ENCODE assay signal across 9 mouse cellular contexts in the genomic region with DNA sequence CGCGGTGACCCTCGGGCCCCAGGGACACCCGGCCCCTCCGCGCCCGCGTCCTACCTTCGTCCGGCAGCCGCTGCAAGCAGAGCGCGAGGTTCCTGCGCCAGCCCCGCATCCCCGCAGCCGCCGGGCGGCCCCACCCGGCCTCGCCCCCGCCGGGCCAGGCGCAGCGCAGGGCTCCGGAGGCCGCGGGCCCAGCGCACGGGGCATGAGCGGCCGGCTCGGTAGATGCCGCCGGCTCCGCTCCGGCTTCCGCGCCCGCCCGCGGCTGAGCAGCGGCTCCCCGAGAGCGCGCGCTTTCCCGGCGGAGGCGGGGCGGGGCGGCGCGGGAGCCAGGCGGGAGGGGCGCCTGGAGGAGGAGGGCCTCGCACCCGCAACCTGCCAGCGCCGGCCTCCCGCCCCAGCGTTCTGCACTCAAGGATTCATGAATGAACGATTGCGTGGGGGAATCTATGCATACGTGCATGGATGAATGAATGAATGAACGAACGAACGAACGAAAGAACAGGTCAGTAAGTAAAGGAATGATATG. TPM values are rescaled to one million over a fixed set of nuclear protein-coding genes. Genes with fewer than 3 reads are reported as not detected.
DNase-seq lines count a peak whose midpoint lies in the region; ATAC-seq and TF ChIP-seq lines count a peak whose summit lies in the region.
"Had no signal": no experiment of that assay in that cellular context is flagged by ENCODE, and none has a peak within 500 bp of the region (broad histone marks: within the 10 kb centered on the region; RNA-seq: fewer than 3 reads in every experiment).

No protein-coding gene starts in this region.

- H3K4me1 ChIP-seq in cerebellum, adult 2 months (ENCODE audit: control insufficient read depth, insufficient read depth, low read length) = peaks cover 6% of the 10 kb centered on the region; the same call in 1 of the 2 replicates
- H3K4me1 ChIP-seq in limb, embryonic 15.5 days = peaks cover 9% of the 10 kb centered on the region

- 3% methylated on average over 68 of the region's 69 CpGs for WGBS in cerebellum, adult 2 months
- 5% methylated on average over 59 of the region's 69 CpGs for WGBS in limb, embryonic 15.5 days

- peak overlapping the region; percentile 88 for H3K4me2 ChIP-seq in limb, embryonic 15.5 days

- H3K36me3 ChIP-seq in limb, embryonic 15.5 days = no peaks in the 10 kb centered on the region

- ATAC-seq in limb, embryonic 15.5 days (ENCODE audit: insufficient number of reproducible peaks, low FRiP score, low TSS enrichment, low read depth) = no peak
- no peak for ATAC-seq in granulocyte monocyte progenitor cell, adult 5-6 weeks (replicated peaks; ENCODE audit: poor library complexity, severe bottlenecking)

- no peak for TF ChIP-seq CTCF in cerebellum, adult 2 months (IDR thresholded peaks at IDR 0.05; ENCODE audit: borderline replicate concordance, insufficient read depth, low read depth, low read length)

- no peak for TF ChIP-seq POLR2A in cerebellum, adult 2 months (IDR thresholded peaks at IDR 0.05; ENCODE audit: borderline replicate concordance, insufficient read depth, low read length)

- H3K27ac ChIP-seq in cerebellum, adult 2 months (ENCODE audit: insufficient read depth, low read length) = no peak overlapping the region
- no peak overlapping the region for H3K27ac ChIP-seq in limb, embryonic 15.5 days

- H3K4me3 ChIP-seq in cerebellum, adult 2 months (replicated peaks; ENCODE audit: insufficient read depth, low read depth, low read length) = peak overlapping the region; percentile 32
- peak overlapping the region; percentile 45 for H3K4me3 ChIP-seq in limb, embryonic 15.5 days
- H3K4me3 ChIP-seq: megakaryocyte, embryonic 14.5 days had no signal

- 0 out of 2 replicates have a peak overlapping the region, but pooled peaks have one; percentile 10 for H3K9ac ChIP-seq in limb, embryonic 15.5 days

- H3K27me3 ChIP-seq in cerebellum, adult 2 months (ENCODE audit: control insufficient read depth, insufficient read depth, low read length) = peaks cover 2% of the 10 kb centered on the region; the same call in 1 of the 2 replicates
- peaks cover 83% of the 10 kb centered on the region for H3K27me3 ChIP-seq in limb, embryonic 15.5 days

- peak; percentile 12 to 21 for DNase-seq in cerebellum, adult 2 months
- DNase-seq in cerebellum, adult 8-10 months = no peak
- peak; percentile 30 for DNase-seq in right cerebral cortex, adult 18-20 months
- DNase-seq in right cerebral cortex, postnatal 36 days (ENCODE audit: low spot score in 2 of 2) = no peak
- peak; percentile 34 for DNase-seq in right cerebral cortex, postnatal 25 days
- DNase-seq in gastrocnemius, postnatal 4 days (ENCODE audit: low spot score in 2 of 2) = no peak

- H3K9me3 ChIP-seq in limb, embryonic 15.5 days = no peaks in the 10 kb centered on the region
- H3K9me3 ChIP-seq: megakaryocyte, embryonic 14.5 days had no signal

RNA-seq across cellular contexts. Expression of a gene that starts 16.6 kb away (rescaled TPM):
- polyA plus RNA-seq in cerebellum, adult 2 months (2012; rRNA removed) = 13.5 and 15.5 TPM in 2 replicates
- 1.7 and 4.0 TPM in 2 replicates for polyA plus RNA-seq in limb, embryonic 15.5 days (2015; fragmentation: Nextera tagmentation; extraction: Ambion mirVana)
- total RNA-seq in granulocyte monocyte progenitor cell, adult 5-6 weeks (2014; fragmentation: Nextera tagmentation) = not detected in 2 replicates
- not detected in 2 replicates for total RNA-seq in granulocyte monocyte progenitor cell, adult 5-6 weeks (2017)
- total RNA-seq in gastrocnemius, postnatal 4 days (2021) = 10 to 100 TPM; 14.6 to 18.4 TPM

RNA-seq across cellular contexts. Expression of a gene that starts 34.2 kb away (rescaled TPM):
- polyA plus RNA-seq in cerebellum, adult 2 months (2012; rRNA removed) = 20.7 and 21.4 TPM in 2 replicates
- 31.0 and 31.7 TPM in 2 replicates for polyA plus RNA-seq in limb, embryonic 15.5 days (2015; fragmentation: Nextera tagmentation; extraction: Ambion mirVana)
- total RNA-seq in granulocyte monocyte progenitor cell, adult 5-6 weeks (2014; fragmentation: Nextera tagmentation) = 22.0 and 23.7 TPM in 2 replicates
- 41.2 and 63.5 TPM in 2 replicates for total RNA-seq in granulocyte monocyte progenitor cell, adult 5-6 weeks (2017)
- 10 to 100 TPM; 11.9 to 15.1 TPM for total RNA-seq in gastrocnemius, postnatal 4 days (2021)

RNA-seq across cellular contexts. Expression of a gene that starts 58.9 kb away (rescaled TPM):
- polyA plus RNA-seq in cerebellum, adult 2 months (2012; rRNA removed) = 3.2 and 3.7 TPM in 2 replicates
- 0.14 and 0.41 TPM in 2 replicates for polyA plus RNA-seq in limb, embryonic 15.5 days (2015; fragmentation: Nextera tagmentation; extraction: Ambion mirVana)
- total RNA-seq in granulocyte monocyte progenitor cell, adult 5-6 weeks (2014; fragmentation: Nextera tagmentation) = not detected in 2 replicates
- 0.17 and 0.67 TPM in 2 replicates for total RNA-seq in granulocyte monocyte progenitor cell, adult 5-6 weeks (2017)
- total RNA-seq in gastrocnemius, postnatal 4 days (2021) = 1 to 10 TPM; 1.1 to 1.6 TPM

Comparison
In these comparisons a context has a peak if more than half of its experiments do, and no peak if none do; other contexts are left out.
1. DNase-seq: peak in cerebellum, adult 2 months (2 of 2), right cerebral cortex, adult 18-20 months (single experiment) and right cerebral cortex, postnatal 25 days (single experiment); none in cerebellum, adult 8-10 months (single experiment), right cerebral cortex, postnatal 36 days (0 of 2) and gastrocnemius, postnatal 4 days (0 of 2).
2. RNA of a gene that starts 16.6 kb away (total RNA-seq): 14.6 to 18.4 TPM in gastrocnemius, postnatal 4 days; not detected in granulocyte monocyte progenitor cell, adult 5-6 weeks; every median in the first group is over 10 times any median in the second.